In the genomic region with DNA sequence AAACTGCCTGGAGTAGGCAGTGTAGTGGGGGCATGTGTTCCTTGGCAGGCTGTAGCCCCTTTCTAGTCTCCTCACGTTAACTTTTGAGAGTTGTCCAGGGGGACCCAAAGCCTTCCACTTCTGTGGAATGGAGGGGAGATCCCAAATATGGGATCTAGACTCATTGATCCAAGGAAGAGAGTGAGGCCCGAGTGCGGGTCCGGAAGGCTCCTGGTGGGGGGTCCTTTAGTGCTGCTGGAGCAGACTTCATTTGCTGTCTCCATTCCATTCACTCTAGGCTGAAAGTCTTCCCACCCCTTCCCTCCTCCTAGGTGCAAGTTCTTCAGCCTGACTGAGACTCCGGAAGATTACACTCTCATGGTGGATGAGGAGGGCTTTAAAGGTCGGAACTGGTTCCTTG, we compare ENCODE assay signal across 8 mouse cellular contexts. TPM values are rescaled to one million over a fixed set of nuclear protein-coding genes. Genes with fewer than 3 reads are reported as not detected.
A peak's percentile ranks its signal among the peaks of the same experiment; 100 is the strongest.
DNase-seq lines count a peak whose midpoint lies in the region; ATAC-seq and TF ChIP-seq lines count a peak whose summit lies in the region.

No protein-coding gene starts in this region.

- H3K27ac ChIP-seq in heart, adult 2 months = peak overlapping the region; percentile 96
- no peak overlapping the region for H3K27ac ChIP-seq in forebrain, embryonic 12.5 days
- peak overlapping the region; percentile 47; the same call in 1 of the 2 replicates for H3K27ac ChIP-seq in liver, embryonic 13.5 days

- peak overlapping the region; percentile 77 for H3K4me3 ChIP-seq in heart, adult 2 months
- peak overlapping the region; percentile 25 for H3K4me3 ChIP-seq in C2C12 (ENCODE audit: insufficient read depth, poor library complexity, severe bottlenecking)
- peak overlapping the region; percentile 48 for H3K4me3 ChIP-seq in forebrain, embryonic 12.5 days (replicated peaks)
- H3K4me3 ChIP-seq in liver, embryonic 13.5 days (replicated peaks) = peak overlapping the region; percentile 70

- H3K4me2 ChIP-seq in forebrain, embryonic 12.5 days = peak overlapping the region; percentile 84
- peak overlapping the region; percentile 99 for H3K4me2 ChIP-seq in liver, embryonic 13.5 days

- TF ChIP-seq CTCF in heart, adult 2 months (IDR thresholded peaks at IDR 0.05) = no peak
- TF ChIP-seq CTCF in C2C12 (IDR thresholded peaks at IDR 0.05; ENCODE audit: control insufficient read depth, insufficient read depth, insufficient read length) = no peak

- H3K4me1 ChIP-seq in heart, adult 2 months (ENCODE audit: control insufficient read depth, insufficient read depth, low read length) = peaks cover 15% of the 10 kb centered on the region
- H3K4me1 ChIP-seq in forebrain, embryonic 12.5 days = peaks cover 9% of the 10 kb centered on the region; the same call in 1 of the 2 replicates
- H3K4me1 ChIP-seq in liver, embryonic 13.5 days (replicated peaks) = peaks cover 59% of the 10 kb centered on the region

- no peaks in the 10 kb centered on the region for H3K79me2 ChIP-seq in heart, adult 2 months (replicated peaks; ENCODE audit: control insufficient read depth, insufficient read depth, low read length)
- H3K79me2 ChIP-seq in C2C12 (ENCODE audit: control insufficient read depth, insufficient read depth) = no peaks in the 10 kb centered on the region

- no peak for TF ChIP-seq EP300 in heart, adult 2 months (IDR thresholded peaks at IDR 0.05; ENCODE audit: insufficient read depth, low read depth, low read length)

- no peak for TF ChIP-seq POLR2A in heart, adult 2 months (IDR thresholded peaks at IDR 0.05; ENCODE audit: insufficient read depth, low read depth, low read length)

- ATAC-seq in forebrain, embryonic 12.5 days (ENCODE audit: low FRiP score) = no peak
- ATAC-seq in liver, embryonic 13.5 days (ENCODE audit: low read depth) = no peak

- intact Hi-C loops in heart, adult 2 months (cut with DNase I) = loop anchor here (1.0 to 2.0 kb wide), 5 partner anchors 16 to 122 kb away; partner anchors contain the start of genes Ccdc157, Rnf215 and Sf3a1
- intact Hi-C loops in left cerebral cortex, postnatal 25 days (cut with DNase I) = loop anchor here (1.0 to 2.0 kb wide), 2 partner anchors 32 to 83 kb away; partner anchors contain the start of genes Rnf215 and Tbc1d10a

- 17% methylated on average over 6 of the region's 6 CpGs for WGBS in heart, adult 2 months
- 4% methylated on average over 6 of the region's 6 CpGs for WGBS in forebrain, embryonic 12.5 days
- WGBS in liver, embryonic 13.5 days (ENCODE audit: insufficient replicate concordance) = 25% methylated on average over 6 of the region's 6 CpGs

- H3K9ac ChIP-seq in heart, adult 2 months (ENCODE audit: low read depth, low read length) = peak overlapping the region; percentile 74
- peak overlapping the region; percentile 50; the same call in 1 of the 2 replicates for H3K9ac ChIP-seq in forebrain, embryonic 12.5 days
- H3K9ac ChIP-seq in liver, embryonic 13.5 days = peak overlapping the region; percentile 79

- no peak for DNase-seq in heart, adult 2 months
- no peak for DNase-seq in heart, adult 8-10 months (ENCODE audit: low spot score)
- DNase-seq in liver, embryonic 13.5 days = no peak
- DNase-seq in right cerebral cortex, postnatal 4 days = no peak
- DNase-seq in ovary, postnatal 36 days (ENCODE audit: low spot score) = no peak
- no peak for DNase-seq in left cerebral cortex, postnatal 25 days (ENCODE audit: low spot score in 2 of 2)

- peaks cover 2% of the 10 kb centered on the region; the same call in 1 of the 2 replicates for H3K36me3 ChIP-seq in heart, adult 2 months (ENCODE audit: control insufficient read depth, insufficient read depth, low read length)
- H3K36me3 ChIP-seq in C2C12 (ENCODE audit: control insufficient read depth, insufficient read depth) = peaks cover 14% of the 10 kb centered on the region
- H3K36me3 ChIP-seq in forebrain, embryonic 12.5 days (replicated peaks) = peaks cover 20% of the 10 kb centered on the region
- H3K36me3 ChIP-seq in liver, embryonic 13.5 days = peaks cover 14% of the 10 kb centered on the region

- H3K27me3 ChIP-seq in heart, adult 2 months (ENCODE audit: control insufficient read depth, insufficient read depth, low read length) = no peaks in the 10 kb centered on the region
- H3K27me3 ChIP-seq in C2C12 (ENCODE audit: control insufficient read depth, insufficient read depth, insufficient read length) = no peaks in the 10 kb centered on the region
- peaks cover 30% of the 10 kb centered on the region for H3K27me3 ChIP-seq in forebrain, embryonic 12.5 days
- H3K27me3 ChIP-seq in liver, embryonic 13.5 days = peaks cover 22% of the 10 kb centered on the region

- no peaks in the 10 kb centered on the region for H3K9me3 ChIP-seq in forebrain, embryonic 12.5 days
- no peaks in the 10 kb centered on the region for H3K9me3 ChIP-seq in liver, embryonic 13.5 days (replicated peaks)

- peak overlapping the region; percentile 46 for H3ac ChIP-seq in C2C12 (ENCODE audit: control insufficient read depth, insufficient read length, low read depth)

- no peaks in the 10 kb centered on the region for H3K79me3 ChIP-seq in C2C12 (ENCODE audit: low read depth)

TF ChIP-seq in C2C12, 6 proteins besides CTCF, POLR2A, EP300 and RAD21:
- TF ChIP-seq FOSL1 (IDR thresholded peaks at IDR 0.05; ENCODE audit: insufficient read depth, low read length, poor library complexity, severe bottlenecking) (no peak), MYOD1 (IDR thresholded peaks at IDR 0.05; ENCODE audit: control insufficient read depth, insufficient read length, low read depth) (no peak), CEBPB (IDR thresholded peaks at IDR 0.05; ENCODE audit: low read depth) (no peak), USF1 (IDR thresholded peaks at IDR 0.05; ENCODE audit: low read depth) (no peak), MAX (IDR thresholded peaks at IDR 0.05) (no peak), MYOG (IDR thresholded peaks at IDR 0.05; ENCODE audit: control insufficient read depth, extremely low read depth, insufficient read length) (no peak)

RNA-seq across cellular contexts. Expression of gene Castor1, which starts 0.6 kb away (rescaled TPM):
- total RNA-seq in heart, adult 2 months (2021) = 1 to 10 TPM; 4.0 to 5.9 TPM
- 10.7 and 13.5 TPM in 2 replicates for polyA plus RNA-seq in heart, adult 2 months (2012; rRNA removed)
- 1 to 10 TPM; 3.5 to 6.9 (median 4.8) TPM for total RNA-seq in heart, adult 8-10 months (2022)
- polyA plus RNA-seq in C2C12 (2012; fragmentation: generic; extraction: Trizol) = 1.5 TPM
- polyA plus RNA-seq in forebrain, embryonic 12.5 days (2016; fragmentation: Nextera tagmentation; extraction: Ambion mirVana) = 1.8 and 2.2 TPM in 2 replicates
- polyA plus RNA-seq in liver, embryonic 13.5 days (2015; fragmentation: Nextera tagmentation; extraction: Ambion mirVana) = 1.9 and 2.1 TPM in 2 replicates
- total RNA-seq in left cerebral cortex, postnatal 25 days (2021) = 1 to 10 TPM; 3.9 to 6.1 TPM

RNA-seq across cellular contexts. Expression of gene Osm, which starts 17.6 kb away (rescaled TPM):
- total RNA-seq in heart, adult 2 months (2021) = under 1 TPM; 0.13 to 0.14 TPM
- 0.14 and 0.15 TPM in 2 replicates for polyA plus RNA-seq in heart, adult 2 months (2012; rRNA removed)
- total RNA-seq in heart, adult 8-10 months (2022) = 1 to 10 TPM in 1 of 4 experiments, not detected in 3; 1.6 TPM
- not detected for polyA plus RNA-seq in C2C12 (2012; fragmentation: generic; extraction: Trizol)
- polyA plus RNA-seq in forebrain, embryonic 12.5 days (2016; fragmentation: Nextera tagmentation; extraction: Ambion mirVana) = not detected in 2 replicates
- polyA plus RNA-seq in liver, embryonic 13.5 days (2015; fragmentation: Nextera tagmentation; extraction: Ambion mirVana) = 0.51 and 0.60 TPM in 2 replicates
- total RNA-seq in left cerebral cortex, postnatal 25 days (2021) = under 1 TPM in 1 of 2 experiments, not detected in 1; 0.16 TPM

RNA-seq across cellular contexts. Expression of gene Tbc1d10a, which starts 32.0 kb away (rescaled TPM):
- 10 to 100 TPM; 10.1 to 10.7 TPM for total RNA-seq in heart, adult 2 months (2021)
- 17.3 and 22.3 TPM in 2 replicates for polyA plus RNA-seq in heart, adult 2 months (2012; rRNA removed)
- 1 to 10 TPM; 7.6 to 9.2 (median 8.2) TPM for total RNA-seq in heart, adult 8-10 months (2022)
- 22.4 TPM for polyA plus RNA-seq in C2C12 (2012; fragmentation: generic; extraction: Trizol)
- polyA plus RNA-seq in forebrain, embryonic 12.5 days (2016; fragmentation: Nextera tagmentation; extraction: Ambion mirVana) = 22.3 and 26.7 TPM in 2 replicates
- polyA plus RNA-seq in liver, embryonic 13.5 days (2015; fragmentation: Nextera tagmentation; extraction: Ambion mirVana) = 6.0 and 6.2 TPM in 2 replicates
- total RNA-seq in left cerebral cortex, postnatal 25 days (2021) = 10 to 100 TPM; 34.5 to 35.6 TPM

RNA-seq across cellular contexts. Expression of gene Lif, which starts 38.7 kb away (rescaled TPM):
- total RNA-seq in heart, adult 2 months (2021) = under 1 TPM; 0.21 to 0.36 TPM
- 1.5 TPM in 2 replicates for polyA plus RNA-seq in heart, adult 2 months (2012; rRNA removed)
- total RNA-seq in heart, adult 8-10 months (2022) = 1 to 10 TPM in 1 of 4 experiments, under 1 TPM in 3; 0.19 to 1.3 (median 0.38) TPM
- 1.0 TPM for polyA plus RNA-seq in C2C12 (2012; fragmentation: generic; extraction: Trizol)
- polyA plus RNA-seq in forebrain, embryonic 12.5 days (2016; fragmentation: Nextera tagmentation; extraction: Ambion mirVana) = 0.06 TPM in 1 of 2 replicates, not detected in the other
- polyA plus RNA-seq in liver, embryonic 13.5 days (2015; fragmentation: Nextera tagmentation; extraction: Ambion mirVana) = 0.02 TPM in 1 of 2 replicates, not detected in the other
- under 1 TPM; 0.23 to 0.25 TPM for total RNA-seq in left cerebral cortex, postnatal 25 days (2021)

RNA-seq across cellular contexts. Expression of gene Sf3a1, which starts 58.5 kb away (rescaled TPM):
- 10 to 100 TPM; 37.2 to 38.7 TPM for total RNA-seq in heart, adult 2 months (2021)
- 17.9 and 23.4 TPM in 2 replicates for polyA plus RNA-seq in heart, adult 2 months (2012; rRNA removed)
- total RNA-seq in heart, adult 8-10 months (2022) = 10 to 100 TPM; 25.8 to 34.5 (median 30.4) TPM
- 64.9 TPM for polyA plus RNA-seq in C2C12 (2012; fragmentation: generic; extraction: Trizol)
- polyA plus RNA-seq in forebrain, embryonic 12.5 days (2016; fragmentation: Nextera tagmentation; extraction: Ambion mirVana) = 83.9 and 88.4 TPM in 2 replicates
- polyA plus RNA-seq in liver, embryonic 13.5 days (2015; fragmentation: Nextera tagmentation; extraction: Ambion mirVana) = 23.5 and 32.9 TPM in 2 replicates
- total RNA-seq in left cerebral cortex, postnatal 25 days (2021) = 10 to 100 TPM; 68.6 to 73.1 TPM

Comparison
In these comparisons a context has a peak if more than half of its experiments do, and no peak if none do; other contexts are left out.
1. H3K4me3 ChIP-seq: peak in every context shown above with its lines; median percentile 77 in heart, adult 2 months; 70 in liver, embryonic 13.5 days; 48 in forebrain, embryonic 12.5 days; 25 in C2C12.